Mouse (Mus musculus) retina, adult 2 months (tissue): ENCODE results near the gene Ankrd13a.

Experiments used
- DNase-seq: peaks from one replicate; pipeline ENCODE4 v3.0.0-alpha.2; 2012; ENCODE audit warnings: low read depth, low spot score

Gene Ankrd13a

DNA sequence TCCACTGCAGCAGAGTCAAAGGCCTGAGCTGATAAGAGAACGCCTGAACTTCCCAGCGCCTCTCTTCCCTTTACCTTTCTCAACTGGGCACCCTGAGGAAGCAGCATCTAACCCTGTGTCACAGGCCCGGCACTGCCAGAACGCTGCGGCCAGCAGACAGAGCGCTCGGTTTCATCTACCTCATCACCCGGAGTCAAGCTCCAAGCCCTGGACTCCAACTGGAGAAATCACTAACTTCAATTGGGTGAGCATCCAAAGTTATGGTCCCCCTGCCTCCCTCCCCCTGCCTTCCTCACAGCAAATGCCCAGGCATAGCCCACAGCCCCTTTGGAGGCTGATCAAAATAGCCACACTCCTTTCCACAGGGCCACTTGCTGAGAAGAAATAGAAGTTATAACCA lies 7.8 kb upstream of the Ankrd13a start:
- DNase-seq = no peak

GRCm38 (mm10) chr5:114767185-114767584 lies 7.3 kb upstream of the Ankrd13a start:
- DNase-seq = no peak

DNA sequence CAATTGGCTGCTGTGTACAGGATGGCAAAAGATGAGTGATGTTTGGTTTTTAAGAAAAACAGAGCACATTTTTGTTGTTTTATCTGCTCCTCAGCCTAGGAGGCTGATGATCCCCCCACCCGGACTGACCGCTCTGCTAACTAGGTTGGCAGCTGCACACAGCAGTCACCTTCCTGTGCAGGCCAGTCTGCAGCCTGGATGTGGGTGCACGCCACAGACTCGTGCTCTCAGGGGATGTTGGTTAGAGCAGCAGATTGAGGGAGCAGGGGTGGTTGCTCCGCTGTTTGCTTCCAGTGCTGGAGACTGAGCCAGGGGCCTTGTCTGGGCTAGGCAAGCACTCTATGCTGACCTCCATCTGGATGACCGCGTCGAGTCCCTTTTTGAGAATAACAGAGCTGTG lies 4.7 kb upstream of the Ankrd13a start:
- no peak for DNase-seq

DNA sequence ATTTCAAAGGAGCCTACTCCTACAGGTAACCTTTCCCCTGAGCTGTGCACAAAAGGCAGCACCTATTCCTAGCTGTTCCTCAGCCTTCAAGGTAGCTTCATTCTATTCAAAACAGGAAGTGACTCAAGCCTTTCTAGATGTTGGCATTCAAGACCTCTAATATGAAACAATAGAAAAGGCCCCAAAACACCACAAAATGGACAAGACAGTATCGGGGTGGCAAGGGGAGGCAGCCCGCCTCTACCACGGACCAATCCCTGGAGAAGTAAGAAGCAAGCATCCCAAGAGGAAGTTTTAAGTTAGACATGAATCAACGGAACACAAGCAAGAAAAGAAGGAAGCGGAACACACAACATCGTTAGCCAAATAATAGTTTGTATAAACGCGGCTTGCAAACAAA lies 2.7 kb upstream of the Ankrd13a start:
- no peak for DNase-seq

GRCm38 (mm10) chr5:114772456-114773203 lies 1.8 kb upstream of the Ankrd13a start:
- no peak for DNase-seq

- DNase-seq = peak; percentile 95
These were observed 1.2 kb upstream of the Ankrd13a start for GRCm38 (mm10) chr5:114773211-114773710.

- no peak for DNase-seq
These were observed 697 bp upstream of the Ankrd13a start for GRCm38 (mm10) chr5:114773780-114774179.

DNA sequence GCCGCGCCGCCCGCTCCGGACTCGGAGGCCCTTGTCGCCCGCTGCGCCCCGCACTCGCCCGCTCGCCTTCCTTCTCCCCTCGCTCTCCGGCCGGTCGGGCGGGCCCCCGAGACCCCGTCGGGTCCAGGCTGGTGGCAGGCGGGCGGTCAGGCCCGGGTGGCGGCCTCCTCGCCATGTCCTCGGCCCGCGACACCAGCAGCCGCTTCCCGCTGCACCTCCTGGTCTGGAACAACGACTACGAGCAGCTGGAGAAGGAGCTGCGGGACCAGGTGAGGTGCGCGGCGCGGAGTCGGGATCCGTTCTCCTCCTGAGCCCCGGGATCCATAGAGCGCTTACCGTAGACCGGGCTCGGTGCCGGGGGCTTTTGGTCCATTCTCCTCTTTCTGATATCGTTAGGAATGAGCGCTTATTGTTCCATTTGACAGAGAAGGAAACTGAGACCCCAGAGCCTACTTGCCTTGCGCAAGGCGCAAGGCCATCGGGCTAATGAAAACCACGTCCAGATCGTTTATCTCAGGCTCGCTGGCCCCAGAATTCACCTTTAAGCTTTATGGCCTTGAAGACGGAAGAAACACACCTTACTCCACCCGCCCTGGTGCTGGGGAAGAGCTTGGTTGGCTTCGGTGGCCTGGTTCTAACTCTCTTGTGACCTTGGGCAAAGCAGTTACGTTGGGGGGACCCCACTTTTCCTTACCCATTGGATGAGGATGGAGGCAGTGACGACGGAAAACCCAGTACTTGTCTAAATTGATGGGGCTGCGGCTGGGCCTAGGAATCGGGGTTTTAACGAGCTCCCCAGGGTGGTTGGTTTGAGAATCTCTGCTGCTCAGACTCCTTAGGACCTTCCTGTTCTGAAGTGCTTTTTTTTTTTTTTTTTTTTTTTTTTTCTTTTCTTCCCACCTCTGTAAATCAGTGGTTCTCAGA lies 841 bp downstream of the Ankrd13a start, which contains the start of gene Git2:
Git2 (minus strand) TSS at position 462 of the 924 bp plus-strand sequence.
- no peak for DNase-seq

GRCm38 (mm10) chr5:114776174-114776573 lies 1.7 kb downstream of the Ankrd13a start:
- no peak for DNase-seq

- no peak for DNase-seq
These were observed 5.5 kb downstream of the Ankrd13a start for GRCm38 (mm10) chr5:114779956-114780489.

GRCm38 (mm10) chr5:114780912-114781311 lies 6.4 kb downstream of the Ankrd13a start:
- no peak for DNase-seq

- no peak for DNase-seq
These were observed 8.5 kb downstream of the Ankrd13a start for GRCm38 (mm10) chr5:114782991-114783390.

DNA sequence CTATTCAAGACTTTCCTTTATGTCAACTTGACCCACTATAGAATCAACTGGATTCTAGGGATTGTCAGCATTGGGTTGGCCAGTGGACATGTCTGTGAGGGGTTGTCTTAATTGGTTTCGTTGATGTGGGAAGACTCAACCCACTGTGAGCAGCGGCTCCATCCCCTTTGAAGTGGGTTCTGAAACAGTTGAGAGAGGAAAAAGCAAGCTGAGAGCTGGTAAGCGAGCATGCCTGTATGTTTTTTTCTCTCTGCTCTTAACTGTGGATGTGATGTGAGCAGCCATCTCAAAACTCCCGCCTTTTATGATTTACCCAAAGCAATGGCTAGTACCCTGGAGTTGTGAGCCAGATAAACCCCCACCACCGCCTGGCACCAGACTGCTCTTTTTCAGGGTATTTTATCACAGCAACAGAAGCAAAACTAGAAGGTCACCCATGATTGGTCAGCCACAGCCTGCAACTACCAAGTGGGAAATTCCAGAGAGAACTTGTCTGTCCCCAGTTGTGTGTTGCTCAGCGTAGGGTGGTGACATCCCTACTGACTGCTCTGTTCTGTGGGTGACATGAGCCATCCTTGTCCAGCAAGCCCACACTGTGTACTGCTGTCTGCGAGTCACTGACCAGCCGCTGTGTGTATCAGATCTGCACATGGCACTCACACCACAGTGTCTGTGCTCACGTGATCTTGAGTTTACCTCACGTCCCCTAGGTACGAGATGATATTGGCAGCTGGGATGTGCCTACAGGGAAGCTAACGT lies 9.1 kb downstream of the Ankrd13a start:
- no peak for DNase-seq

DNA sequence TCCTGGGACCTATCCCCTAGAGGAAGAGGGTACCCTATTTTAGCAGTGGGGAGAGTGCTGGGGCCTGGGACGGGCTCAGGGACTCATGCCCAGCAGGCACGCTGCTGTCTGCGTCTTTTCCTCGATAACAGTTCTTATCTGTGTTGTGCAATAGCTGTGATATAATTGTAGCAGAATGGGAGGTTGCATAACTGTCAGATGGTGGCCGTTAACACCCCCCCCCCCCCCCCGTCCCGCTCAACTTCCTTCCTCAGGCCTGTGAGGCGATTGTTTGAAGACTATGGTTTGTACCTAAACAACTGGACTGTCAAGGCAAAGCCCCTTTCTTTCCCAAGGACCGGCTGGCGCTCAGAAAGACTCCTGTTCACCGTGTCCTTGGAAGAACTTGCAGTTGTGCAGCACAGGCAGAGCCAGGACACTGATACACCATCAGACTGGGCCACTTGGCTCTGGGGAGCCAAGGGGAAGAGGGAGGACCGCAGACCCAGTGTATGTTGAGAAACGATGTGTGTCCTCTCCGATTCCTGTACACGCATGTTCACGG lies 10.2 kb downstream of the Ankrd13a start:
- no peak for DNase-seq

DNA sequence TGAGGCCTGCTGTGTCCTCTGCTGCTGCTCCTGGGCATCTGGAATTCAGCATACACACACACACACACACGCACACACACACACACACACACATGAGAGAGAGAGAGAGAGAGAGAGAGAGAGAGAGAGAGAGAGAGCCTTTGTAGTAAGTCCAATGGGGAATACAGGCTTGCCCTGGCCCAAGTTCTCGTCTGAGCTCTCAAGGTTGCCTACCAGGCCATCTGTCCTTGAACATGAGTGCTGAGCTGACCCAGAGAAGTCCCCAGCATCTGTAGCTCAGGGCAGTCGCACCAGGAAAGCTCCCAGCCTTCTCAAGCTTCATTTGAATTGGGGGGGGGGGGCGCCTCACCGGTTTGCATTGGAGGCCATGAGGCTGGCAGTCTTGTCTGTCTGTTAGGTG lies 10.7 kb downstream of the Ankrd13a start:
- no peak for DNase-seq

DNA sequence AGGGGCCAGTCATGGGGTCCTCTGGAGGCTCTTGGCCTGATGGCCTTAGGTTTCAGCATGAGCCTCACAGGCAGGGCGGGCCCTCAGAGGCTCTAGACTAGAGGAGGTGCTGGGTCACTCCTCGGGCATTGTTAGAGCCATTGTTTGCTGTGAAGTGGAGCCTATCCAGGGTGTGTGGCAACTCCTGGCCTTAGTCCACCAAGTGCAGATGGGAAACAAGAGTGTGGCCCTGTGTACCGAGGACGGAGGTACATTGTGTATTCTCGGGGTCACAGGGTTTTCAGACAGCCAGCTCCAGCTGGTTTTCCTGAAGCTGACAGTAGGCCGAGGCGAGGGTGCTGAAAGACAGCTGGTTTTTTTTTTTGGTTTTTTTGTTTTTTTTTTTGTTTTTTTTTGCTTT lies 18.8 kb downstream of the Ankrd13a start:
- no peak for DNase-seq

GRCm38 (mm10) chr5:114794609-114795008 lies 20.1 kb downstream of the Ankrd13a start:
- no peak for DNase-seq

GRCm38 (mm10) chr5:114795231-114795630 lies 20.8 kb downstream of the Ankrd13a start:
- DNase-seq = no peak

DNA sequence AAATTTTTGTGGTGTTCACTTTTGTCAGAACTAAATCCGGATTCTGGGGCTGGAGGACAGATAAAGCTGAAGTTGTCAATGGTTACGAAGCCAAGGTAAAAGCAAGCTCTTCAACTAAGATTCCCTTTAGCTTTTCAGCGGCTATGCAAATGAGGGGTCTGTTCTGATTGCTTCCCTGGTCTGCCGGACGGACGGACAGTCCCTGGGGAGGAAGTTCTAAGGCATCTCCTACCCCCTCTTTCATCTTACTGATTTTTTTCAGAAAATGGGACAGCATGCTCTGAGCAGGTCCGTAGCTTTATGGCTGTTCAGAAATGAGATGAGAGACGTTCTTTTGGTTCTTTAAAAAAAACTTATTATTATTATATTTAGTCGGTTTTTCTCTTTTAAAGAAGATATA lies 21.2 kb downstream of the Ankrd13a start:
- DNase-seq = no peak

- DNase-seq = no peak
These were observed 22.0 kb downstream of the Ankrd13a start for GRCm38 (mm10) chr5:114796299-114797012.
